Mouse (Mus musculus): ENCODE results near the gene Set.

Set gene

DNA sequence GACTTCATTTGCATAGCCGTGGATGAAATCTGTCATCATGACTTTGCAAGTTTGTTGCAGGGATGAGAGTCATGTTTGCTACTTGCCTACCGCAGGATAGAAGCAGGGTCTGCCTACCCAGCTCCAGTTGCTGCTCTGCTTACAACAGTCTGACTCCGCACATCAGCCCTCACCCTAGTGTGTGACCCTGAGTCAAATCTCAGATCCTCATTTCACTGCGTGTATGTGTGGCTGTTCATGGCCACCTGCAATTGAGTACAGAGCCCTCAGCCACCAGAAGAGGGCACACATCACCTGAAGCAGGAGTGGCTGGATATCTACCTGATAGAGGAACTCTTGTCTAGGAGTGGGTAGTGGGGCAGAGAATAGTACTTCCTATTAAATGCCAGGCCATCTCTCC, 30.1 kb downstream of the Set start:
- no peak for DNase-seq (ENCODE audit: low read depth in 2 of 2, low spot score in 2 of 2)

DNA sequence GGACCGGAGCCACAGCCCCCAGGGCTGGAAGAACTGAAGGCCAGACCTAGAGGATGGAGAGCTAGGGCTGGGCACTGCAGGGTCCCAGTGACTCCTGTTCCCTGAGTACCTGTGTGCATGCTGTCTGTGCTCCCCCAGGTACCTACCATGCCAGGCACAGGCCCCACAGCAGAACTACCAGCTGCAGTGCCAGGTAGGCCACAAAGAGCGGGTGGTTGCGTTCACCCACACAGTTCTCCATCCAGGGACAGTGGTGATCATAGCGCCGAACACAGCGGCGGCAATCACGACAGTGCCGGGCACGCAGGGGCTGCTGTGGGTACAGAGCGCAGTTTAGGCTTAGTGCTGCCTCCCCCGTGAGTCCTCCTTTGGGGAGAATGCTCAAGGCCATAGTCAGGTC, 34.3 kb downstream of the Set start:
- DNase-seq (ENCODE audit: low read depth in 2 of 2, low spot score in 2 of 2) = no peak

DNA sequence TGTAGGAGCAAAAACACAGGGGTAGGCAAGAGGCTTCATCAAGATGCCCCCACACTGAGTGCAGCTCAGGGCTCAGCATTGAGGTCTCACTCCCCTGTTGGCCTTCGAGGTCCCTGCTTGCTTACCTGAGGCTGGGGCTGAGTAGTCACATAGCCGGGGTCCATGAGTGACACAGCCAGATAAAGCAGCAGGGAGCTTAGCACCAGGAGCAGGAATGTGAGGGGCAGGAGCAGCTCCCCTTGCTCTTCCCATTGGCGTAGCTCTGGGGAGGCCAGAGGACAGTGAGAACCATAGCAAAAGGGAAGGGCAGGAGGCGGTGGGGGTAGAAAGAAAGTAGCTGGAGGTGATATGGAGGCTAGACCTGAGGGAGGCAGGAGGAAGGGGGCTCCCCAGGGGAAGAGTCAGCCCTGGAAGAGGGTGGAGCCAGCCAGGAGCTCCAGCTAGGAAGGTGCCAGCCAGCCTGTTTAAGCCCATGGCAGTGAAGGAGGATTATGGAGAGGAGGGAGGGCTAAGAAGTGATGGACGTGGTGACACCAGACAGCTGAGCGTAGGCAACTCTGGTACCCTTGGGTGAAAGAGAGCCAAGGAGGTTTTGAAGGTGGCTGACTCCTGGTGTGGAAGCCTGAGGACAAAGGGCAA, 35.2 kb downstream of the Set start:
- no peak for DNase-seq (ENCODE audit: low read depth in 2 of 2, low spot score in 2 of 2)

DNA sequence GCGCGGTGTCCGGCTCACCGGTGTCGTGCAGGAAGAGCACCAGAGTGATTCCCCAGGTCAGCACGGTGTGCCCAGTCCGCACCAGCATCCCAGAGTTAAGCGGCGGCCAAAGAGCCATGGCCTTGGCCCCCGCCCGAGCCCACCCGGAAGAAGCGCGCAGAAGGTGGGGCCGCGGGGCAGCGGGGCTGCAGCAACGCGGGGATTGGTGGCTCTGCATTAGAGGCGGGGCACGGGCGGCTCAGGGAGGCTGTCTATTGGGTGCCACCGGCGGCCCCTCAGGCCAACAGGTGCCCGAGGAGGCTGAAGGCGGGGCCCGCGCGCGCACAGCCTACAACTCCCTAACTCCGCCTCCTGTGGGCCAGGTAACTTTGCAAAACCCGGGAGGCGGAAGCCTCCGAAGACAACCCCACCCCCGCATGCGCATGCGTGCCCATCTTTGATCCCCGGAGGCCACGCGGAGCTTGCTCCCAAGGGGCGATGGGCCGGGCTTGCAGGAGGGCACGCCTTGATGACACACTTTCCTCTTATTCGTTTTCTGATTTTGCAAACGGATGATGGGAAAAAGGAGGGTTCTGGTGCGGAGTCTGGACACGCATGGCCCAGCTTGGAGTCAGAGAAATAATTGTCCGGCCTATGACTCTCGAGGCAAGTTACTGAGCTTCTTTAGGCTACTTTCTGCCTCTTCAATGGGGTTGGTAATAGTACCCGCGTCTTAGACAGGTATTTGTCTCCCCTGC, 36.5 kb downstream of the Set start, which contains the start of gene Zdhhc12:
Gene Zdhhc12 (minus strand): TSS at position 178 of the 737 bp plus-strand sequence.
- DNase-seq (ENCODE audit: low read depth in 2 of 2, low spot score in 2 of 2) = peak; percentile 97 to 98

DNA sequence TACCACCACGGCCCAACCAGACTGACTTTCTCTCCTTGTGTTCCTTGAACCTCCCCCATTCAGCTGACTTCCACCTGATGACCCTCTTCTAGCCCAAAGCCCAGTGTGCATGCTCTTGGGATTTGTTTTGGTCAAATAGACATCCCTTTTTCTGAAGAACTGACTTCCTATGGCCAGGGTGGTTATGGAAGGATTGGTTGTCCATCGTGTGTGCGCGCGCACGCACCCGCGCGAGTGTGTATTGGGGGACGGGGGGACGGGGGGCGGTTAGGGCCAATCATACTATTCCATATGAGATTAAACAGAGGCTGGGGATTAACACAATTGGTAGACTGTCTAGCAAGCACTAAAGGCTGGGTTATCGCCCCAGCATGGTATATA, 37.0 kb downstream of the Set start:
- no peak for DNase-seq (ENCODE audit: low read depth in 2 of 2, low spot score in 2 of 2)

DNA sequence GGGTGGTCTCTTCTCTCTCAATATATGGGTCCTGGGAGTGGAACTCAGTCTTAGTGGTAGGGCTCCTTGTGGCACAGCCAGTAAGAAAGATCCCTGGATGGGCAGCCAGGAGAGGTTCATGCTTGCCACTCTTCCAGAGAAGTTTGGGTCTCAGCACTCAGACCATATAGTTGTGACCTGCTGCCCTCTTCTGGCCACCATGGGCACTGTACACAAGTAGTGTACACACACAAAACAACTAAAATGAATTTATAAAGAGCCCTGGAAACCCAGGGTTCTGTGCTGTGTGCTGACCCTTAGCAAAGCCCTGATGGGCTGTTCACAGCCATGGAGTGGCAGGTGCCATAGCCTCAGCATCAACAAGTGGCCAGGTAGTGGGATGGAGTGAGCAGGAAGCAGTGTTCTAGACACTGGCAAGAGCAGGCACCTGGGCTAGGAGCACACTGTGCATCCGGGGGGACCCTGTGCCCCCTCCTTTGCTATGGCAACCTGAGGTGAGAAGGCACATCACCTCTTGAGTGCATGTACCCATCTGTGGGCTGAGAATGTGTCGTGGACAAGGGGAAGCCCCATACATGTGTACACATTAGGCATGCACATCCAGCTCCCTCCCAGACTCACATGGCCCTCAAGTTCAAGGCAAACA, 38.8 kb downstream of the Set start:
- peak; percentile 42 to 57 for DNase-seq (ENCODE audit: low read depth in 2 of 2, low spot score in 2 of 2)

DNA sequence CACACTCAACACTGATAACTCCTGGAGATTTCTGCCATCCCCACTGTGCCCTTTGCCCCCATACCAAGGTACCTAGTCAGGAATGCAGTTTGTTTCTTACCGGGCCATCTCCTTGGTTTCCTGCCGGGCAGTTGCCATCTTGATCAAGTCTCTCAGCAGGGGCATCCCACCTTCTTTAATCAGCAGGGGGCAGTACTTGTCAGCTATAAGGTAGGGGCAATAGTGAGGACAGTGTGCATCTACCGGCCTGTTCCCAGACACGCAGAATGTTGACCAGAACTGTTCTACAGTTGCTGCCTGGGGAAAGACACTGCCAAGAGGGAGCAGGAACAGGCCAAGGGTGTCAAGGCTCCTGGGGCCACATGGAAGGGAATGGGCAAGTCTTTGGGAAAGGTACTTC, 43.0 kb downstream of the Set start:
- no peak for DNase-seq (ENCODE audit: low read depth in 2 of 2, low spot score in 2 of 2)

DNA sequence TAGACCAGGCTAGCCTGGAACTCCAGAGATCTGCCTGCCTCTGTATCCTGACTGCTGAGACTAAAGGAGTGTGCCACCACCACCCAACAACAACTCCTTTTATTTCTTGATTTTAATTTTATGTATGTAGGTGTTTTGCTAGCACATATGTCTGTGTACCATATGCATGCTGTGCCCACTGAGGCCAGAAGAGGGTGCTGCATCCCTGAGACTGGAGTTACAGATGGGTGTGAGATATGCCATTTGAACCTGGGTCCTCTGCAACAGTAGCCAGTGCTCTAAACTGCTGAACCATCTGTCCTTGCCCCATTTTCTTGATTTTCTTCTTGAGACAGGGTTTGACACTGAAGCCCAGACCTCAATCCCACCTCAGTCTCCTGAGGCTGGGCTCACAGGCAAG, 49.2 kb downstream of the Set start:
- peak; percentile 51 to 76 for DNase-seq (ENCODE audit: low read depth in 2 of 2, low spot score in 2 of 2)

DNA sequence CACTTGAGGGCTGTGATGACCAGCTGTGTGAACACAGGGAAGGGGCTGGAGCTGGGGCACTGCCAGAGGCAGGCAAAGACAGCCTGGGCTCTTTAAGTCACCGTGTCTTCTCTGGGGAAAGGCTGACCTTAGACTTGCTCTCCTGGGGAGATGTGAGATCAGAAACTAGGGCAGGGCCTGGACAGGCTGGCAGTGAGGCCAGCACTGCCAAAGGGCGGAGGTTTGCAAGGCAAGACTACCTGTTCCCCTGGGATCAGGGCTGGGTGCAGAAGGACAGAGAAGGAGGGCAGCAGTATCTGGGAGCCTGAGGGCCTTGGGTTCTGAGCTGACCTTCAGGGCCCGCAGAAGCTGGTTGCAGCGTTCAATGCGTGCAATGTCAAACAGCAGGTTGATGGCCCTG, 50.5 kb downstream of the Set start:
- no peak for DNase-seq (ENCODE audit: low read depth in 2 of 2, low spot score in 2 of 2)

DNA sequence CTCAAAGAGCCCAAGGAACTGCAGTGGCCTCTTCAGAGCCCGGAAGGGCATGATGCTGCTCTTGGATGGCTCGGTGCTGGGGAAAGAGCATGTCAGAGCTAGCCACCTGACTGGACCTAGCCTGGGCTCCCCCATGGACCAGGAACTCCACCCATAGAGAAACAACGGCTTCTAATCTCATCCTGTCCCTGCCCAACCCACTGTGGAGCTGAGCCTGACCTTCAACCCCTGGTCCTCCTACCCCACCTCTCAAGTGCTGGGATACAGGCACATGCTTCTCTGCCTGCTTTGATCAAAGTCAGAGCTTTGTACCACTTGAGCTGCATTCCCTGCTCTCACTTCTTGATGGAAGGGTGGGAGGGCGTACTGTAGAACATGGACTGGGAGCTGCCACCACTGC, 51.1 kb downstream of the Set start:
- no peak for DNase-seq (ENCODE audit: low read depth in 2 of 2, low spot score in 2 of 2)

DNA sequence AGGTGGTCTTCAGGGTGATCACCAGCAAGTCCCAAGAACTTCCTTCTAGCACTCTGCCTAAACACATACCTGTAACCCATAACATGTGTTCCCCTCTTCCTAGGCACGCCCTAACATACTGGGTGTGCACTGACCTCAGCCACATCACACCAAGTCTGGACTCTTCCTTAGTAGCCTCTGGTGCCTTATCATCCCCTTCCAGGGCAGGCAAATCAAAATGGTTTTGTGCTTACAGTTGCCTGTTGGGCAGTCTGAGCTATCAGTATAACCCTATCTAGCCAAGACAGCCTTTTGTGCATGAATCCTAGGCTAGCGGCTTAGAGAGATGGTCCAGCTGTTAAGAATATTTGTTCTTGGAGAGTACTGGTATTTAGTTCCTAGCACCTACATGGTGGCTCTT, 54.3 kb downstream of the Set start:
- no peak for DNase-seq (ENCODE audit: low read depth in 2 of 2, low spot score in 2 of 2)

DNA sequence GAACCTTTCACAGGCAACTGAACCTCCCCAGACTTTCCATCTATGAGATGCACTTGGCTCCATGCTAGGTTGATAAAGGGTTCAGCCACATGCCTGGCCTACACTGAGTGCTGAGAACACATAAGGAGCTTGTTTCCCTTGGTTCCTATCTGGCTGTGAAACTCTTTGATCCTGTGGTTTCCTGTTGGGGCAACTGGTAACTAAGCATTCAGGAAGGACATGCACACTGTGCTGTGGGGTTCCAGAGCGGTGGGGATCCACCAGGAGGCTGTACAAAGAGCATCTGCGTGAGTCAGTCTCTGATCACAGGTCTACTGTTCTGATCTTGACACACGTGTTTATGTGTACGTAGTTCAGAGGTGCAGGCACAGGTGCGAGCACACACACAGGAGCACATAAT, 55.4 kb downstream of the Set start:
- DNase-seq (ENCODE audit: low read depth in 2 of 2, low spot score in 2 of 2) = no peak

DNA sequence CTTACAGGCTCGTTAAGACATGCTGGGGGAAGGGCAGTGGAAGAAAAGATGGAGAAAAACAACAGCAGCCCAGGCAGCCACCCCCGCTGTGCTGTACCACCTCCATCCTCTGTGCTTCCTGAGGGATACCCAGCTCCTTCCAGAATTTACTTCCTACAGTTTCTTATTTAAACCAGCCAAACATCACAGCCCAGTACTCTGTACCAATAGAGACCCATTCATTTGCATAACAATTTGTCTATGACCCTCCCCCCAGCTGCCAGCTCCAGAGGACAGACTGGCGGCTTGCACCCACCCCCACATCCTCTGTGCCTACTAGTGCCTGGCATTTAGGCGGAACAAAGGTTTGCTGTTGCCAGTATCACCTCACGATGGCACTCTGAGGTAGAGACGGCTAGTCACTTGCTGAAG, 62.5 kb downstream of the Set start:
- DNase-seq (ENCODE audit: low read depth in 2 of 2, low spot score in 2 of 2) = peak; percentile 21 to 59

DNA sequence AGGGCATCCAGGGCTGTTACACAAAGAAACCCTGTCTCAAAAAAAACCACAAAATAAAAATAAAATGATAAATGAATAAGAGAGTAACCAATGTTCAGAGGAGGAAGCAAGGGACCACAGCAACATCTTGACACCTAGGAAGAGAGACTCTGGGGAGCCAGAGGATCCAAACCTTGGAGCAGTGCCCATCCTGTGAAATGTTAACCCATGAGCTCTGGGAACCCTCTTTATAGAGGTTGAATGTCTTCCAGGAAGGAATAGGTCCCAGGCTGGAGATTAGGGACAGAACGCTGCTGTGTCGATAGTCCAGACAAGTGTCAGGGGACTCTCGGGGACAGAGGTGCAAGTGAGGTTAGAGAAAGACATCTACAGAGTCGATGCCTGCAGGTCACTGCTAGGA, 63.1 kb downstream of the Set start:
- no peak for DNase-seq (ENCODE audit: low read depth in 2 of 2, low spot score in 2 of 2)

Data from CD8-positive naive resting alpha-beta T cell, adult 2 months (primary cell).